Mouse (Mus musculus): ENCODE measurements around the gene Tfap2a.

- TF ChIP-seq TAL1 (IDR thresholded peaks at IDR 0.05; ENCODE audit: low read length): no peak
- no peak for TF ChIP-seq GATA1 (IDR thresholded peaks at IDR 0.05; ENCODE audit: low read length)
Measured at GRCm38 (mm10) chr13:40737761-40738160, 415 bp downstream of the Tfap2a start.
